Mouse (Mus musculus) forebrain, embryonic 10.5 days (tissue): Measurements from ENCODE around the gene Hhip. TPM values are rescaled to one million over a fixed set of nuclear protein-coding genes. Genes with fewer than 3 reads are reported as not detected.

Experiments used
- DNase-seq: peaks from one replicate; pipeline ENCODE4 v3.0.0-alpha.2; 2017; ENCODE audit warnings: low spot score; ENCODE audit errors: extremely low spot score
- H3K27ac ChIP-seq: fragments of 300-500 bp; sonication (generic); 2 replicates; pipeline ENCODE4 v1.5.1; 2016; ENCODE audit warnings: mild to moderate bottlenecking
- H3K27me3 ChIP-seq: fragments of 300-500 bp; sonication (generic); 2 replicates; pipeline ENCODE4 v1.6.1; 2016; ENCODE audit warnings: mild to moderate bottlenecking; ENCODE audit not compliant: poor library complexity, severe bottlenecking
- H3K36me3 ChIP-seq: fragments of 300-500 bp; sonication (generic); replicated peaks from 2 replicates; pipeline ENCODE4 v1.6.1; 2016; ENCODE audit warnings: mild to moderate bottlenecking, moderate library complexity
- H3K4me1 ChIP-seq: fragments of 300-500 bp; sonication (generic); 2 replicates; pipeline ENCODE4 v1.6.1; 2016
- H3K4me3 ChIP-seq: fragments of 300-500 bp; sonication (generic); 2 replicates; pipeline ENCODE4 v1.5.1; 2016; ENCODE audit warnings: mild to moderate bottlenecking, moderate library complexity
- H3K9me3 ChIP-seq: fragments of 300-500 bp; sonication (generic); 2 replicates; pipeline ENCODE4 v1.6.1; 2016; ENCODE audit warnings: mild to moderate bottlenecking, moderate library complexity
- WGBS: fragments of 180-500 bp; shearing (Covaris S2); methylation state at CpG from one replicate; pipeline ENCODE4 v1.1.7; 2016; 5-methylcytosine and 5-hydroxymethylcytosine counted together
- polyA plus RNA-seq: library from polyadenylated mRNA; unstranded; fragments of >200 nt; fragmentation: Nextera tagmentation; extraction: Ambion mirVana; gene quantifications from 2 replicates; pipeline ENCODE4 v1.2.1, GENCODE M21; 2016

Hhip gene
- polyA plus RNA-seq, result 1.7 and 2.1 TPM in 2 replicates

DNA sequence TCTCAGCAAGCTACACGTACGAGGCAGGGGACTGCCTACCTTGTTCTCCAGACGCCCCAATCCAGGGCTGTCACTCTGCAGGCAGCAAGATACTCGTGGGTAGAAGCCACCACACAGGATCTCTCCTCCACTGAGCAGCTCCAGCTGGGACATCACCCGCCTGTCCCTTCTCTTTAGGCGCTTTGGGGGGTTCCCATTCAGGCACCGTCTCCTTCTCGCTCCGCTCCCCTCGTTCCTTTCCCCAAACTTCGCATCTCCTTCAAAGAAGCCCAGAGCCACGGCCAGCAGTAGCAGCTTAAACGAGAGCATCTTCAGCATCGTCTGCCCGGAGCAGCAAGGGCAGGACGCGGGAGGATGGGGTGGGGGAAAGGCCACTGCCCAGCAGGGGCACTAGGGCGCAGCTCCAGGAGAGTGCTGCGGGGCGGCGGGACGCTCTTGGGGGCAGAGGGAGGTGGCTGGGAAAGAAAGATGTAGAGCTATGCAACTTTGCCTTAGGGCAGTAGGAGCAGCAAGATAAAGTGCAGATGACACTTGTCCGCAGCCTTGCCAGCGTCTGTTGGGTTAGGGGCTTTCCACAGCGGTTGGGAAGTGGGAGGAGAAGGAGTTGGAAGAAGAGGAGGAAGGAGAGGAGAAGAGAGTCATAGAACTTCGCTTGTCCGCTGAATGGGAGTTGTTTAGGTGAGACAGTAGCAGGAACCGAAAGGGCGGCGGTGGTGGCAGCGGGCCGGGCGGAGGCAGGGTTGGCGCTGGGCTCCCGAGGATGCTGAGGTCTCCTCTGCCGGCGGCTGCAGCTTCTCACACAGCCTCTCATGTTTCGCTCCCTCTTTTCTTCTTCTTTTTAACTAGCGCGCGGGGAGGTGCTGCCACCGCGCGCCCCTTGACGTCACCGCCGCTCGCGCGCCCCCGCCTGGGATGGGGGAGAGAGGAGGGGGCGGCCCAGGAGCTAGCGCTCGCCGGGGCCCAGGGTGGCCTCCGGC, at the start of gene Hhip:
Gene Hhip (minus strand): TSS at position 809 of the 977 bp plus-strand sequence.
- under 1% methylated on average over 36 of the region's 56 CpGs for WGBS
- no peaks in the 10 kb centered on the region for H3K9me3 ChIP-seq
- H3K4me3 ChIP-seq, result peak within 1 kb of the TSS; percentile 64
- peaks cover 51% of the 10 kb centered on the region for H3K4me1 ChIP-seq
- peak; percentile 57 for DNase-seq
- peaks cover 94% of the 10 kb centered on the region for H3K27me3 ChIP-seq
- peak within 1 kb of the TSS; percentile 72 for H3K27ac ChIP-seq
- H3K36me3 ChIP-seq, result no peaks in the 10 kb centered on the region

- Histone ChIP-seq H3K27ac (no peak overlapping the region), H3K4me1 (no peaks in the 10 kb centered on the region), H3K9me3 (no peaks in the 10 kb centered on the region), H3K27me3 (no peaks in the 10 kb centered on the region), H3K36me3 (no peaks in the 10 kb centered on the region), H3K4me3 (no peak overlapping the region)
- DNase-seq, result no peak
- 87% methylated on average over 2 of the region's 2 CpGs for WGBS
These were observed 29.2 kb upstream of the Hhip start for GRCm38 (mm10) chr8:80087021-80087420.

GRCm38 (mm10) chr8:80058193-80058592, 387 bp upstream of the Hhip start:
- DNase-seq, result peak; percentile 30
- no peaks in the 10 kb centered on the region for H3K9me3 ChIP-seq
- WGBS, result under 1% methylated on average over 8 of the region's 12 CpGs
- H3K27me3 ChIP-seq, result peaks cover 87% of the 10 kb centered on the region
- H3K36me3 ChIP-seq, result no peaks in the 10 kb centered on the region
- peak overlapping the region; percentile 64 for H3K4me3 ChIP-seq
- peak overlapping the region; percentile 72 for H3K27ac ChIP-seq
- peaks cover 51% of the 10 kb centered on the region for H3K4me1 ChIP-seq

- H3K27ac ChIP-seq, result no peak overlapping the region
- no peaks in the 10 kb centered on the region for H3K9me3 ChIP-seq
- no peak for DNase-seq
- peaks cover 97% of the 10 kb centered on the region for H3K27me3 ChIP-seq
- H3K36me3 ChIP-seq, result no peaks in the 10 kb centered on the region
- WGBS, result 6% methylated on average over 13 of the region's 13 CpGs
- H3K4me1 ChIP-seq, result peaks cover 51% of the 10 kb centered on the region
- H3K4me3 ChIP-seq, result peak overlapping the region; percentile 64
These were observed 1.3 kb downstream of the Hhip start for GRCm38 (mm10) chr8:80056331-80057070.

- H3K36me3 ChIP-seq, result no peaks in the 10 kb centered on the region
- peak overlapping the region; percentile 64 for H3K4me3 ChIP-seq
- 3% methylated on average over 10 of the region's 10 CpGs for WGBS
- H3K9me3 ChIP-seq, result no peaks in the 10 kb centered on the region
- peaks cover 51% of the 10 kb centered on the region for H3K4me1 ChIP-seq
- peak; percentile 34 for DNase-seq
- peaks cover 99% of the 10 kb centered on the region for H3K27me3 ChIP-seq
- no peak overlapping the region for H3K27ac ChIP-seq
These were observed 2.0 kb downstream of the Hhip start for GRCm38 (mm10) chr8:80055777-80056176.

GRCm38 (mm10) chr8:80055094-80055493, 2.7 kb downstream of the Hhip start:
- Histone ChIP-seq H3K27ac (no peak overlapping the region), H3K27me3 (peaks cover 99% of the 10 kb centered on the region), H3K4me1 (peaks cover 51% of the 10 kb centered on the region), H3K36me3 (no peaks in the 10 kb centered on the region), H3K9me3 (no peaks in the 10 kb centered on the region), H3K4me3 (peak overlapping the region; percentile 64)
- DNase-seq, result no peak
- 42% methylated on average over 6 of the region's 6 CpGs for WGBS

DNA sequence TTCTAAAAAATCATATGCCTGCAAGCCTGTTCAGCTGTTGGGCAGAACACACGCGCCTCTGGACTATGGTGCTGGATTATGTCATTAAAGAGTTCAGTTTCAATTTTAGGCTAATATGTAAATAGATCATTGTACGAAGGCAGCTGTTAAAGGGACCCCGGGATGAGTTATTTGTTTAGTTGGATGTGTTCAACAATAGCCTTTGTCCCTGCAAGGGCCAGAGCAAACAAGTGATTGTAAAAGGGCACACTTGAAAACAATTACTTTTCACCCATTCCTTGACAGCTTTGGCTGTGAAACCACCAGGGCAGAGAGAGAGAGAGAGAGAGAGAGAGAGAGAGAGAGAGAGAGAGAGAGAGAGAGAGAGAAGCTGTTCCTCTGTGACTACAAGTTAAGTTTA, 3.6 kb downstream of the Hhip start:
- H3K9me3 ChIP-seq, result no peaks in the 10 kb centered on the region
- H3K27ac ChIP-seq, result no peak overlapping the region
- H3K27me3 ChIP-seq, result peaks cover 99% of the 10 kb centered on the region
- WGBS, result 18% methylated on average over 4 of the region's 4 CpGs
- no peak for DNase-seq
- H3K4me3 ChIP-seq, result no peak overlapping the region
- peaks cover 56% of the 10 kb centered on the region for H3K4me1 ChIP-seq
- no peaks in the 10 kb centered on the region for H3K36me3 ChIP-seq

DNA sequence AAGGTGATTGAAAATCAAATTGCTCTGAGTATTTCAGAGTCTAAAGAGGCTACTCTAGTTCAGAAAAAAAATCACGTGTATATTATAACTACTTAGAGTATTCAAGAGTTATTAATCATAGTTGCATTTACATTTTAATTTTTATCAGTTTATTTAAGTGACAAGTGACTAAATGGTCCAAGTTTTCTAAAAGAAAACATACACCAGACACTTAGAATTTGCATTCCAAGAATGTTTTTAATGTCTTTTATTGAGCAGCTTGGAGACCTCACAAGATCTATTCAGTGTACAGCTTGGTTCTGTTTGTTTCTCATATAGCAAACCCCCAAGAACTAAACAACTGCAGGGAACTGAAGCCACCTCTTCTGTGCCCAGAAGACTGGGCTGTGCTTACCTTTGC, 5.0 kb downstream of the Hhip start:
- WGBS, result 89% methylated on average over 1 of the region's 1 CpGs
- Histone ChIP-seq H3K9me3 (no peaks in the 10 kb centered on the region), H3K4me1 (peaks cover 62% of the 10 kb centered on the region), H3K4me3 (no peak overlapping the region), H3K27ac (no peak overlapping the region), H3K36me3 (no peaks in the 10 kb centered on the region), H3K27me3 (peaks cover 99% of the 10 kb centered on the region)
- DNase-seq, result no peak

DNA sequence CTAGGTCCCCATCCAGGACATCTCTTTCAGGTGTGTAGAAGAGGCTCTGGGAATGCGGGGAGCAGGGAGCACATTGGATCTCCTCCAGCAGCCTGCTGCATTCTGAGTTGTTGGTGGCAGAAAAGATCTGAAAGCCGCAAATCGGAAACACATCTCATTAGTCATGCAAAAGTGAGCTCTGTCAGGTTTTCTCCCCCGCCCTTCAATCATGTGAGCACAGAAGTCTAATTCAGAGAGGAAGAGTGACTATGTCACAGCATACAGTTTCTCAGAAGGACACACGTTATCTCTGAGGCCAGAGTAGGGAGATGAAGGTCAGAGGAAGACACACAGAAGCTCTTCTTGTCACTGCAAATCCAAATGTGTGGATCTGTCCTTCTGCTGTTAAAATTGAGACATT, 6.3 kb downstream of the Hhip start:
- peaks cover 99% of the 10 kb centered on the region for H3K27me3 ChIP-seq
- H3K36me3 ChIP-seq, result no peaks in the 10 kb centered on the region
- H3K27ac ChIP-seq, result no peak overlapping the region
- H3K4me3 ChIP-seq, result no peak overlapping the region
- H3K9me3 ChIP-seq, result no peaks in the 10 kb centered on the region
- DNase-seq, result no peak
- WGBS, result 53% methylated on average over 5 of the region's 5 CpGs
- peaks cover 48% of the 10 kb centered on the region for H3K4me1 ChIP-seq

DNA sequence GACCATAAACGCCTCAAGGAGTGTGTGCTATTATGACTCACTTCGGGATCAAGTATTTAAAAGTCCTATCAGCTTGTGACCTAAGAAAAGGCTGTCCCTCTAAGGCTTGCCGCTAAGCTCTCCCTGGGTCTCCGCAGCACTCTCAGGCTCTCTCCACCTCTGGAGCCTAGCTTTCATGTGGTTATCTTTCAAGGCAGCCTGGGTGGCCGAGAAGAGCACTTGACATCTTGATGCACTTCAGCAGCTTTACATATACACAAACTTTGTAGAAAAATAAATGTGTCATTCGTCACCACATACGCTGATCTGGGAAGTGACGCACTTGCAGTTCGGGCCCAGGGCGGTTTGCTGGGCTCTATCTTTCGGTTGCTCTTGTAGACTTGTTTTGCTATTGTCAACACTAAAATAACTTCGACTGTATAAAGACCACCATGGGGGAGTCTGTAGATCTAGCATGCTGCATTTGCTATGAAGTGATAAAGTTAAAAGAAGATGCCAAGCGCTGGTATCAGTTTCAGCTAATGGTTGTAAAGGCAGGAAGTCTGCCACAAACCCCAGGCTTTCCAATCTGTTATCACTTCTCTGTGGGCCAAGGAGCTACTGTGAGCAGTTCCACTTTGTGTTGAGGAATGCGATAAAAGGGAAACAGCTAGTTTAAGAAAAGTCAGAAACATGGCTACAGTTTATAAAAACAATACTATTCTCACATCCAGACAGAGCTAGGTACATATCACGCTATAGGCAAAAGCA, 8.4 kb downstream of the Hhip start:
- Histone ChIP-seq H3K36me3 (no peaks in the 10 kb centered on the region), H3K4me1 (peaks cover 28% of the 10 kb centered on the region), H3K9me3 (no peaks in the 10 kb centered on the region), H3K27me3 (peaks cover 99% of the 10 kb centered on the region), H3K27ac (no peak overlapping the region), H3K4me3 (no peak overlapping the region)
- DNase-seq, result no peak
- 79% methylated on average over 15 of the region's 15 CpGs for WGBS

DNA sequence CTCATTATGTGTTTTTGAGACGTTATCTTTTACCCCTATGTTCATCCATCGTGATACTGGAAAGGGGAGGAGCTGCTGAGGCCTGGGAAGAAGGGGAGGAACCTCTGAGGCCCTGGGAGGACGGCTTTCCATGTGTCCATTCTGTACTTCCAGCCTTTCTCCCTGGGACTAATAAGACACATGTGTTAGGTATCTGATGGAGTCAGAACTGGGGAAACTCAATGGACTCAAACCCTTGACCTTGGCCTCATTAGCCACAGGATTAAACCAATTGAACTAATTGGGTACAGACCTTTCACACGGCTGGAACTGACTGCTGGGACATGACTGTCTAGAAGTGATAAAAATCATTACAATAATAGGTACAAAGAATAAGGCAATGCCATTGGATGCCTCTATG, 9.6 kb downstream of the Hhip start:
- Histone ChIP-seq H3K9me3 (no peaks in the 10 kb centered on the region), H3K27ac (no peak overlapping the region), H3K27me3 (peaks cover 96% of the 10 kb centered on the region), H3K4me3 (no peak overlapping the region), H3K4me1 (peaks cover 17% of the 10 kb centered on the region), H3K36me3 (no peaks in the 10 kb centered on the region)
- WGBS, result 46% methylated on average over 4 of the region's 4 CpGs
- DNase-seq, result peak; percentile 25

GRCm38 (mm10) chr8:80037644-80038253, 20.1 kb downstream of the Hhip start:
- H3K9me3 ChIP-seq, result no peaks in the 10 kb centered on the region
- WGBS, result 29% methylated on average over 4 of the region's 4 CpGs
- peaks cover 41% of the 10 kb centered on the region for H3K4me1 ChIP-seq
- H3K27me3 ChIP-seq, result peaks cover 34% of the 10 kb centered on the region
- DNase-seq, result peak; percentile 25
- H3K36me3 ChIP-seq, result no peaks in the 10 kb centered on the region
- no peak overlapping the region for H3K4me3 ChIP-seq
- H3K27ac ChIP-seq, result no peak overlapping the region
